Mouse (Mus musculus): ENCODE data around the gene Olfr470. TPM values are rescaled to one million over a fixed set of nuclear protein-coding genes. Genes with fewer than 3 reads are reported as not detected.

Gene Olfr470
- total RNA-seq, 1 experiment, result not detected

DNA sequence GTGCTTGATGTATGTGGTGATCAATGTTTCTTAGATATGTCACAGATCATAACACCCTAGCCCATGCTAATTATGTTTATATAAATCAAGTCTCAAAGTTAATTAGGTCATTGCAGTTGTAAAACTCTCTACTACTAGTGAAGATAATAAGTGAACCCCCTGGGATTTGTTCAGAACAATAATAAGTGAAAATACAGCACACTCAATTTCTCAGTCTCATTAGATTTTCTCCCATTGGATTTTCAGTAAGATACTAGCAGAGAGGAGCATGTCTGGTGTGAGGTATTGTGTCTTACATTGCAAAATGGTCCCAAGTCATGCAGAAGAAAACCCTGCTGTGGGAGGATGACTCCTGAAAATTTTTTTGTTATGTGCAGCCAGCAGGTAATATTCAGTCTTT lies 35.3 kb downstream of the Olfr470 start, which contains the start of gene Olfr467:
TSS of gene Olfr467 (plus strand) at position 301 of the 400 bp plus-strand sequence.
- Histone ChIP-seq H3K4me1 (ENCODE audit: control insufficient read depth in 2 of 2, insufficient read depth in 2 of 2, low read length in 2 of 2, poor library complexity in 1 of 2) (no peaks in the 10 kb centered on the region), H3K9me3 (ENCODE audit: control insufficient read depth, insufficient read depth, low read depth, low read length) (no peaks in the 10 kb centered on the region), H3K36me3 (ENCODE audit: control insufficient read depth, insufficient read depth, low read length, poor library complexity, severe bottlenecking) (no peaks in the 10 kb centered on the region), H3K9ac (ENCODE audit: insufficient read depth, low read depth, low read length, poor library complexity, severe bottlenecking) (no peak within 1 kb of the TSS), H3K27ac (ENCODE audit: insufficient read depth, low read depth, low read length, poor library complexity, severe bottlenecking) (no peak within 1 kb of the TSS), H3K4me3 (ENCODE audit: insufficient read depth in 1 of 2, low read depth in 1 of 2, low read length in 2 of 2, poor library complexity in 1 of 2, severe bottlenecking in 1 of 2) (no peak within 1 kb of the TSS)
- no peak for DNase-seq (ENCODE audit: low read depth, low spot score)
- no peak for TF ChIP-seq ZNF384 (IDR thresholded peaks at IDR 0.05; ENCODE audit: low read depth, low read length)
- TF ChIP-seq MAFK (IDR thresholded peaks at IDR 0.05; ENCODE audit: insufficient read depth, low read depth, low read length), result no peak
- no peak for TF ChIP-seq CHD2 (IDR thresholded peaks at IDR 0.05; ENCODE audit: low read depth, low read length)
- in situ Hi-C loops (cut with MboI; ENCODE audit: low sequenced_read_pairs in 2 of 2, unreplicated experiment in 2 of 2), result no loop called here

DNA sequence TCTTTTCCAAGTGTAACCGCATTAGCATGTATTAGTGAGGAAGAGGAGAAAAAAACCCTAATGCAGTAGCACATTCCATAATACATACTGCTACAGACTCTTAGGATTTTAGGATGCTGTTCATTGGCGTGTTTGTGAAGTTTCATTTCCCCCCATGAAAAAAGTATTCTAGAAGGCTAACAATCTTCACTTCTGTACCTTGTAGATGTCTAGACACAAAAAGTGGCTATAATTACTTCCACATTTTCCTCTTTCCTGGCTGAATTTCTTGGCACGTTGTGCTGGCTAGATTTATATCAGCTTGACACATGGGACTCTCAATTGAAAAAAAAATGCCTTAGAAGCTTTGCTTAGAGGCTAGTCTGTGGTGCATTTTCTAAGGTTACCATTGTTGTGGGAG lies 45.2 kb downstream of the Olfr470 start:
- Histone ChIP-seq H3K27ac (ENCODE audit: insufficient read depth, low read depth, low read length, poor library complexity, severe bottlenecking) (no peak overlapping the region), H3K9ac (ENCODE audit: insufficient read depth, low read depth, low read length, poor library complexity, severe bottlenecking) (no peak overlapping the region), H3K9me3 (ENCODE audit: control insufficient read depth, insufficient read depth, low read depth, low read length) (no peaks in the 10 kb centered on the region), H3K36me3 (ENCODE audit: control insufficient read depth, insufficient read depth, low read length, poor library complexity, severe bottlenecking) (no peaks in the 10 kb centered on the region), H3K4me3 (ENCODE audit: insufficient read depth in 1 of 2, low read depth in 1 of 2, low read length in 2 of 2, poor library complexity in 1 of 2, severe bottlenecking in 1 of 2) (no peak overlapping the region), H3K4me1 (ENCODE audit: control insufficient read depth in 2 of 2, insufficient read depth in 2 of 2, low read length in 2 of 2, poor library complexity in 1 of 2) (no peaks in the 10 kb centered on the region)
- TF ChIP-seq CHD2 (IDR thresholded peaks at IDR 0.05; ENCODE audit: low read depth, low read length), result no peak
- no peak for TF ChIP-seq HCFC1 (IDR thresholded peaks at IDR 0.05; ENCODE audit: borderline replicate concordance, insufficient read depth, low read length)
- no peak for TF ChIP-seq MAFK (IDR thresholded peaks at IDR 0.05; ENCODE audit: insufficient read depth, low read depth, low read length)
- no peak for TF ChIP-seq ZC3H11A (IDR thresholded peaks at IDR 0.05; ENCODE audit: borderline replicate concordance, low read depth, low read length)
- TF ChIP-seq ZNF384 (IDR thresholded peaks at IDR 0.05; ENCODE audit: low read depth, low read length), result no peak
- in situ Hi-C loops (cut with MboI; ENCODE audit: low sequenced_read_pairs in 2 of 2, unreplicated experiment in 2 of 2), result no loop called here
- no peak for DNase-seq (ENCODE audit: low read depth, low spot score)

DNA sequence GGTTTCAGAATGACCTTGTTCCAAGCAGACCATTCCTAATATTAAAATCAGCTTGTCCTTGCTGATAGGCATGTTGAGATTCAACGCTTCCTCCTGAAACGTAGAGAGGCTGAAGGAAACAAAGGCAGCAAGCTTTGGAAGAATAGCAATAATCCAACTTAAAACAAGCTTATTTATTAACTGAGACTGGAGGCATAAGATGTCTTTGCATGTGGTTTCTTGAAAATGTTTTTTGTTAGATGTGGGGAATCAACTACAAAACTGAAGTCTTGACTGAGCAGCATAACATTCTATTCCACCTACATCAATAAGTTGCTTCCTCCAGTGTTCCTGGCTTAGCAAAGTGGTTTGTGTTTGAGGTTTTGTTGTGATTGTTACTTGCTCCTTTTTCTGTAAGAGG lies 46.2 kb downstream of the Olfr470 start, which contains the start of gene Ovch2:
TSS of gene Ovch2 (minus strand) at position 101 of the 400 bp plus-strand sequence.
- H3K9me3 ChIP-seq (ENCODE audit: control insufficient read depth, insufficient read depth, low read depth, low read length), result no peaks in the 10 kb centered on the region

DNA sequence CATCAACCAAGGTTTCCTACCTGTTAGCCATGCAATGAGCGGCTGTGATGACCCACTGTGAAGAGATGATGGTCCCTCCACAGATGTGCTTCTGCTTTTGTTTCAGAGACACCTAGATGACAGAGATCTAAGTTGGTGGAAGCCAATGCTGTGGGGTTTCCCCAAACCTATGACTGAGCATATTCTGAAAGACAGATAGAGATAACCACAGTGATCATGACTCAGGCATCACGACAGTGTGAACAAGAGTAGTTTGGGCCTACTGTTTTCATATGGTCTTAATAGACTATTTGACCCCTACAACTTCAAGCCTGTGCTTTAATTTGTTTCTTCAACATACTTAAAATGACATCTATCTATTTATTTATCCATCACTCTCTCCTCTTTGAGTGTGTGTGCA lies 50.8 kb downstream of the Olfr470 start:
- Histone ChIP-seq H3K9ac (ENCODE audit: insufficient read depth, low read depth, low read length, poor library complexity, severe bottlenecking) (no peak overlapping the region), H3K4me1 (ENCODE audit: control insufficient read depth in 2 of 2, insufficient read depth in 2 of 2, low read length in 2 of 2, poor library complexity in 1 of 2) (no peaks in the 10 kb centered on the region), H3K9me3 (ENCODE audit: control insufficient read depth, insufficient read depth, low read depth, low read length) (no peaks in the 10 kb centered on the region), H3K4me3 (ENCODE audit: insufficient read depth in 1 of 2, low read depth in 1 of 2, low read length in 2 of 2, poor library complexity in 1 of 2, severe bottlenecking in 1 of 2) (no peak overlapping the region), H3K27ac (ENCODE audit: insufficient read depth, low read depth, low read length, poor library complexity, severe bottlenecking) (no peak overlapping the region), H3K36me3 (ENCODE audit: control insufficient read depth, insufficient read depth, low read length, poor library complexity, severe bottlenecking) (no peaks in the 10 kb centered on the region)
- in situ Hi-C loops (cut with MboI; ENCODE audit: low sequenced_read_pairs in 2 of 2, unreplicated experiment in 2 of 2), result no loop called here
- DNase-seq (ENCODE audit: low read depth, low spot score), result no peak
- TF ChIP-seq CHD2 (IDR thresholded peaks at IDR 0.05; ENCODE audit: low read depth, low read length) (no peak), ZC3H11A (IDR thresholded peaks at IDR 0.05; ENCODE audit: borderline replicate concordance, low read depth, low read length) (no peak), HCFC1 (IDR thresholded peaks at IDR 0.05; ENCODE audit: borderline replicate concordance, insufficient read depth, low read length) (no peak), ZNF384 (IDR thresholded peaks at IDR 0.05; ENCODE audit: low read depth, low read length) (no peak), MAFK (IDR thresholded peaks at IDR 0.05; ENCODE audit: insufficient read depth, low read depth, low read length) (no peak)

More for the DNA sequence above, 46.2 kb downstream of the Olfr470 start, which contains the start of gene Ovch2:
- H3K27ac ChIP-seq (ENCODE audit: insufficient read depth, low read depth, low read length, poor library complexity, severe bottlenecking), result no peak within 1 kb of the TSS
- no peaks in the 10 kb centered on the region for H3K4me1 ChIP-seq (ENCODE audit: control insufficient read depth in 2 of 2, insufficient read depth in 2 of 2, low read length in 2 of 2, poor library complexity in 1 of 2)
- no peak within 1 kb of the TSS for H3K4me3 ChIP-seq (ENCODE audit: insufficient read depth in 1 of 2, low read depth in 1 of 2, low read length in 2 of 2, poor library complexity in 1 of 2, severe bottlenecking in 1 of 2)
- TF ChIP-seq ZC3H11A (IDR thresholded peaks at IDR 0.05; ENCODE audit: borderline replicate concordance, low read depth, low read length) (no peak), MAFK (IDR thresholded peaks at IDR 0.05; ENCODE audit: insufficient read depth, low read depth, low read length) (no peak), ZNF384 (IDR thresholded peaks at IDR 0.05; ENCODE audit: low read depth, low read length) (no peak), CHD2 (IDR thresholded peaks at IDR 0.05; ENCODE audit: low read depth, low read length) (no peak), HCFC1 (IDR thresholded peaks at IDR 0.05; ENCODE audit: borderline replicate concordance, insufficient read depth, low read length) (no peak)
- H3K9ac ChIP-seq (ENCODE audit: insufficient read depth, low read depth, low read length, poor library complexity, severe bottlenecking), result no peak within 1 kb of the TSS
- in situ Hi-C loops (cut with MboI; ENCODE audit: low sequenced_read_pairs in 2 of 2, unreplicated experiment in 2 of 2), result no loop called here
- DNase-seq (ENCODE audit: low read depth, low spot score), result no peak
- H3K36me3 ChIP-seq (ENCODE audit: control insufficient read depth, insufficient read depth, low read length, poor library complexity, severe bottlenecking), result no peaks in the 10 kb centered on the region

Other genes starting within 250 kb of the Olfr470 start
- not detected in 2 replicates for gene 5330417H12Rik, start 222.3 kb downstream of the Olfr470 start, total RNA-seq (2012; rRNA removed)
- gene Cyb5r2, start 89.5 kb downstream of the Olfr470 start, total RNA-seq (2012; rRNA removed), result 0.62 and 0.85 TPM in 2 replicates
- not detected in 2 replicates for gene Ovch2, start 46.3 kb downstream of the Olfr470 start, total RNA-seq (2012; rRNA removed)
- not detected in 2 replicates for gene Olfr467, start 35.2 kb downstream of the Olfr470 start, total RNA-seq (2012; rRNA removed)
- gene Olfr469, start 21.9 kb downstream of the Olfr470 start, total RNA-seq (2012; rRNA removed), result not detected in 2 replicates
- not detected in 2 replicates for gene Olfr472, start 50.4 kb upstream of the Olfr470 start, total RNA-seq (2012; rRNA removed)
- not detected in 2 replicates for gene Olfr473, start 83.0 kb upstream of the Olfr470 start, total RNA-seq (2012; rRNA removed)
- not detected in 2 replicates for gene Olfr474, start 107.2 kb upstream of the Olfr470 start, total RNA-seq (2012; rRNA removed)
- gene Olfr476, start 117.3 kb upstream of the Olfr470 start, total RNA-seq (2012; rRNA removed), result not detected in 2 replicates
- gene Olfr477, start 139.2 kb upstream of the Olfr470 start, total RNA-seq (2012; rRNA removed), result not detected in 2 replicates
- not detected in 2 replicates for gene Olfr478, start 186.5 kb upstream of the Olfr470 start, total RNA-seq (2012; rRNA removed)
- gene Olfr479, start 203.2 kb upstream of the Olfr470 start, total RNA-seq (2012; rRNA removed), result not detected in 2 replicates
- not detected in 2 replicates for gene Olfr480, start 219.9 kb upstream of the Olfr470 start, total RNA-seq (2012; rRNA removed)
- gene Olfr481, start 232.4 kb upstream of the Olfr470 start, total RNA-seq (2012; rRNA removed), result not detected in 2 replicates